Mouse (Mus musculus) limb, embryonic 11.5 days (tissue): ENCODE measurements around the gene Asf1b. TPM values are rescaled to one million over a fixed set of nuclear protein-coding genes. Genes with fewer than 3 reads are reported as not detected.
"Not testable (repeated sequence)": the region's sequence is repeated elsewhere in the genome, so short reads cannot be mapped to it uniquely, and the experiment has no call there.

ENCODE experiments used
- ATAC-seq: fragments of 200-750 bp; cut with Nextera tagmentation; 2 replicates; pipeline ENCODE4 v1.8.0; 2017; ENCODE audit warnings: low read depth; ENCODE audit not compliant: insufficient number of reproducible peaks, low FRiP score, low TSS enrichment
- DNase-seq: peaks from one replicate; pipeline ENCODE4 v3.0.0-alpha.2; 2015; ENCODE audit warnings: low spot score
- H3K27ac ChIP-seq: fragments of 300-500 bp; sonication (generic); replicated peaks from 2 replicates; pipeline ENCODE4 v1.5.1; 2014; ENCODE audit warnings: low read depth, mild to moderate bottlenecking, low read length
- H3K27me3 ChIP-seq: fragments of 300-500 bp; sonication (generic); 2 replicates; pipeline ENCODE4 v1.6.1; 2014; ENCODE audit warnings: mild to moderate bottlenecking, low read length, mixed read lengths; ENCODE audit not compliant: control insufficient read depth, insufficient read depth
- H3K36me3 ChIP-seq: fragments of 300-500 bp; sonication (generic); 2 replicates; pipeline ENCODE4 v1.6.1; 2014; ENCODE audit warnings: mild to moderate bottlenecking, low read length, moderate library complexity, mixed read lengths; ENCODE audit not compliant: control insufficient read depth, insufficient read depth
- H3K4me1 ChIP-seq: fragments of 300-500 bp; sonication (generic); 2 replicates; pipeline ENCODE4 v1.6.1; 2014; ENCODE audit warnings: low read length, mixed read lengths; ENCODE audit not compliant: control insufficient read depth, insufficient read depth
- H3K4me2 ChIP-seq: fragments of 300-500 bp; sonication (generic); 2 replicates; pipeline ENCODE4 v1.6.1; 2014; ENCODE audit warnings: low read depth, mild to moderate bottlenecking, moderate library complexity; ENCODE audit not compliant: severe bottlenecking
- H3K4me3 ChIP-seq: fragments of 300-500 bp; sonication (generic); 2 replicates; pipeline ENCODE4 v1.5.1; 2014; ENCODE audit warnings: low read depth, low read length
- H3K9ac ChIP-seq: fragments of 300-500 bp; sonication (generic); 2 replicates; pipeline ENCODE4 v1.6.1; 2014; ENCODE audit warnings: mild to moderate bottlenecking, low read length
- H3K9me3 ChIP-seq: fragments of 300-500 bp; sonication (generic); 2 replicates; pipeline ENCODE4 v1.6.1; 2016; ENCODE audit warnings: low read length; ENCODE audit not compliant: control insufficient read depth
- whole genome bisulfite sequencing: fragments of 180-500 bp; shearing (Covaris S2); extraction: QIAGEN DNeasy Blood & Tissue Kit; methylation state at CpG from one replicate; pipeline ENCODE4 v1.1.7; 2014; 5-methylcytosine and 5-hydroxymethylcytosine counted together
- polyA plus RNA-seq: library from polyadenylated mRNA; unstranded; fragments of >200 nt; fragmentation: Nextera tagmentation; extraction: Ambion mirVana; gene quantifications from 2 replicates; pipeline ENCODE4 v1.2.1, GENCODE M21; 2014

Gene Asf1b
- polyA plus RNA-seq, 1 experiment from 2014 or later, result 81.8 TPM

DNA sequence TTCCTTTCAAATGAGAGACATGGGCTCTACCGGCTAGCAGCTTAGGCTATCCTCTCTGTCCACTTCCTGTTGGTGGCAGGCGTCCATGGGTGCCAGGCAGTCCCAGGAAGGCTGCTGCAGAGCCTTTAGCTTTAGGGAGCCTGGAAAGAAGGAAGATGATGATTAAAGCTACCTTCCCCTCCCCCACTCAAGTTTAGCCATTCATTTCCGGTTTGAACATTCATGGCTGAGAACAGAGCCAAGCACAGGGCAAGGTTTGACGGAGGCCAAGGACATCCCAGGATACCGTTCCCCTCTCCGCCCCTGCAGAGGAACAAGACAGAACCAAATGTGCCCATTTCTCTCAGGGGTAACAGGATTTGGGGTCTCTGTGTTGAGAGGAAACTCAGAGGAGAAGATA lies 22.3 kb downstream of the Asf1b start:
- Histone ChIP-seq H3K36me3 (peaks cover 9% of the 10 kb centered on the region), H3K4me1 (peaks cover 18% of the 10 kb centered on the region), H3K9ac (peak overlapping the region; percentile 13; the same call in 1 of the 2 replicates), H3K9me3 (no peaks in the 10 kb centered on the region), H3K27ac (peak overlapping the region; percentile 33; the same call in 1 of the 2 replicates), H3K4me2 (0 out of 2 replicates have a peak overlapping the region, but pooled peaks have one; percentile 10), H3K27me3 (no peaks in the 10 kb centered on the region), H3K4me3 (no peak overlapping the region)
- WGBS, result 51% methylated on average over 6 of the region's 6 CpGs
- ATAC-seq (no peak), DNase-seq (no peak)

DNA sequence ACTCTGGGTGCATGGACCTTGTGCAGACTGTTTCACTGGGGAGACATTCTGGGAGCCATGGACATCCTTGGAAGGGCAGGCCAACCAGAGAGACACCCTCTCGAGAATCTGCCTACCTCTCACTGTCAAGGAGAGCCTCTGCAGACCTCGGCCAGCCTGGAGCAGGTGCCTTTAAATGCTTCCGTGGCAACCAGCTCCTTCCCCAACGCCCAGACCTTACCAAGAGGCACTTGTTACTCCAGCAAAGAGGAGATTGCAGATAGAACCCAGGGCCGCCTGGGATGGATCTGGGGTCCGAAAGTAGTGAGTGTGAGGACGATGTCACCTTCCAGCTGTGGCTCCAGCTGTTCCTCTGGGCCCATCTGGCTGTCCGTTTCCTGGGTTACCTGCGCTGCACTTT lies 22.9 kb downstream of the Asf1b start:
- no peaks in the 10 kb centered on the region for H3K9me3 ChIP-seq
- H3K27ac ChIP-seq, result no peak overlapping the region
- no peak for ATAC-seq
- WGBS, result 73% methylated on average over 9 of the region's 9 CpGs
- peaks cover 11% of the 10 kb centered on the region for H3K36me3 ChIP-seq
- H3K4me1 ChIP-seq, result peaks cover 18% of the 10 kb centered on the region
- no peak overlapping the region for H3K4me2 ChIP-seq
- no peak overlapping the region; the same call in 1 of the 2 replicates for H3K9ac ChIP-seq
- no peaks in the 10 kb centered on the region for H3K27me3 ChIP-seq
- no peak for DNase-seq
- no peak overlapping the region for H3K4me3 ChIP-seq

- no peak for ATAC-seq
- peaks cover 17% of the 10 kb centered on the region for H3K36me3 ChIP-seq
Measured at GRCm38 (mm10) chr8:83980250-83980649, 24.9 kb downstream of the Asf1b start.

DNA sequence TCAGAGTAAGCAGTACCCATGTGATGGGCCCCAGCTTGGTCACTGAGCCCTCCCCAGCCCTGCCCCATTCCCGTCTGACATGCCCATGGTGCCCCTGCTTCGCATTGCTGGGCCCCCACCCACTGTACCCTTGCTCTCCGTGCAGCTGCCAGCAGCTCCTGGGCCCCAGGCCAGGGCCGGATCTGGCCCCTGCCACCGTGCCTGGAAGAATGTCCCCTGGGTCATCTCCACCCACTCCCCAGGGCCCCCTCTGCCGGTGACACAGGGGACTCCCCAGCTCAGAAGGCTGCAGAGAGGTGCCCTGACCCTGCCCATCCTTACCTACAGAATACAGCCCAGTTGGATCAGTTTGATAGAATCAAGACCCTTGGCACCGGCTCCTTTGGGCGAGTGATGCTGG lies 25.5 kb downstream of the Asf1b start:
- Histone ChIP-seq H3K27ac (no peak overlapping the region), H3K36me3 (peaks cover 17% of the 10 kb centered on the region), H3K27me3 (no peaks in the 10 kb centered on the region), H3K4me1 (peaks cover 8% of the 10 kb centered on the region), H3K4me3 (no peak overlapping the region), H3K4me2 (no peak overlapping the region), H3K9ac (no peak overlapping the region), H3K9me3 (no peaks in the 10 kb centered on the region)
- 79% methylated on average over 8 of the region's 8 CpGs for WGBS
- no peak for DNase-seq
- ATAC-seq, result no peak

More at GRCm38 (mm10) chr8:83980250-83980649, 24.9 kb downstream of the Asf1b start:
- Histone ChIP-seq H3K9ac (no peak overlapping the region), H3K4me2 (no peak overlapping the region), H3K9me3 (no peaks in the 10 kb centered on the region), H3K27ac (no peak overlapping the region), H3K4me1 (peaks cover 8% of the 10 kb centered on the region), H3K27me3 (no peaks in the 10 kb centered on the region), H3K4me3 (no peak overlapping the region)
- WGBS, result 89% methylated on average over 1 of the region's 1 CpGs
- no peak for DNase-seq

GRCm38 (mm10) chr8:83981533-83981932 lies 26.2 kb downstream of the Asf1b start:
- no peak overlapping the region for H3K9ac ChIP-seq
- no peaks in the 10 kb centered on the region for H3K9me3 ChIP-seq
- ATAC-seq (no peak), DNase-seq (no peak)
- H3K4me1 ChIP-seq, result peaks cover 8% of the 10 kb centered on the region
- no peak overlapping the region for H3K4me3 ChIP-seq
- H3K4me2 ChIP-seq, result no peak overlapping the region
- no peak overlapping the region for H3K27ac ChIP-seq
- H3K27me3 ChIP-seq, result no peaks in the 10 kb centered on the region
- H3K36me3 ChIP-seq, result peaks cover 20% of the 10 kb centered on the region
- 97% methylated on average over 7 of the region's 7 CpGs for WGBS

GRCm38 (mm10) chr8:83982449-83982848 lies 27.1 kb downstream of the Asf1b start:
- ATAC-seq, result no peak
- no peak for DNase-seq
- no peak overlapping the region for H3K4me3 ChIP-seq
- WGBS, result 87% methylated on average over 4 of the region's 4 CpGs
- peaks cover 1% of the 10 kb centered on the region for H3K4me1 ChIP-seq
- H3K9me3 ChIP-seq, result no peaks in the 10 kb centered on the region
- no peak overlapping the region for H3K4me2 ChIP-seq
- H3K27me3 ChIP-seq, result no peaks in the 10 kb centered on the region
- H3K36me3 ChIP-seq, result peaks cover 27% of the 10 kb centered on the region
- no peak overlapping the region for H3K27ac ChIP-seq
- no peak overlapping the region for H3K9ac ChIP-seq

DNA sequence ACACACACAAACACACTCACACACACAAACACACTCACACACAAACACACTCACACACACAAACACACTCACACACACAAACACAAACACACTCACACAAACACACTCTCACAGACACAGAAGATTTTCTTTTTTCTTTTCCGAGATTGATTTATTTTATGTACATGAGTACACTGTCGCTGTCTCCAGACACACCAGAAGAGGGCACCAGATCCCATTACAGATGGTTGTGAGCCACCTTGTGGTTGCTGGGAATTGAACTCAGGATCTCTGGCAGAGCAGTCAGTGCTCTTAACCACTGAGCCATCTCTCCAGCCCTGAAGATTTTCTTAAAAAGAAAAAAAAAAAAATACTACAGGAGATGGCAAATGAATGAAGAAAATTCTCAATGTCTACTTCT lies 27.9 kb downstream of the Asf1b start:
- peaks cover 27% of the 10 kb centered on the region for H3K36me3 ChIP-seq
- H3K9ac ChIP-seq, ATAC-seq, H3K27me3 ChIP-seq, H3K4me2 ChIP-seq, H3K27ac ChIP-seq, H3K4me1 ChIP-seq, H3K9me3 ChIP-seq, H3K4me3 ChIP-seq, DNase-seq: not testable (repeated sequence)
- WGBS, result 99% methylated on average over 2 of the region's 2 CpGs

DNA sequence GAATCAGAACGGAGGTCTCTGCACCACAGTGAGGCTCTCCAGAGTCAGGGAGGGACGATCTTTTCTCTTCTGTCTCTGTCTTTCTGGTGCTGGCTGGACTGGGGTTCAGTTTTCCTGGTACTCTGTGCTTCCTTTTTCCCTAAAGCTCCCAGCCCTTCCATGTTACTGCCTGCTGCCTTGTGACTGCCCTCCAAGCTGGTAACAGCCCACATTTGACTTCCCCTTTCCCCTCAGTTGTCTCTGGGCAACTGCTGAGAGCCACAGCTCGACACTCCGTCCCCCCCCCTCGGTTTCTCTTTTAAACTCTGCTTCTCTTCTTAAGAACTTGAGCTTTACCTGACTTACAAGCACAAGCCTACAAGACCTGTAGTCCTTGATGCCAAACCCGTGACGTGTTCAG lies 33.9 kb downstream of the Asf1b start:
- WGBS, result 92% methylated on average over 7 of the region's 7 CpGs
- no peak overlapping the region for H3K9ac ChIP-seq
- no peak overlapping the region for H3K27ac ChIP-seq
- H3K4me2 ChIP-seq, result no peak overlapping the region
- ATAC-seq, result no peak
- peaks cover 30% of the 10 kb centered on the region for H3K36me3 ChIP-seq
- no peak overlapping the region for H3K4me3 ChIP-seq
- H3K27me3 ChIP-seq, result no peaks in the 10 kb centered on the region
- no peaks in the 10 kb centered on the region for H3K4me1 ChIP-seq
- H3K9me3 ChIP-seq, result no peaks in the 10 kb centered on the region
- DNase-seq, result no peak

- no peak overlapping the region for H3K4me3 ChIP-seq
- peaks cover 32% of the 10 kb centered on the region for H3K36me3 ChIP-seq
- no peaks in the 10 kb centered on the region for H3K9me3 ChIP-seq
- H3K9ac ChIP-seq, result no peak overlapping the region
- WGBS, result 92% methylated on average over 14 of the region's 14 CpGs
- H3K27ac ChIP-seq, result no peak overlapping the region
- H3K4me1 ChIP-seq, result no peaks in the 10 kb centered on the region
- no peaks in the 10 kb centered on the region for H3K27me3 ChIP-seq
- DNase-seq, result no peak
- H3K4me2 ChIP-seq, result no peak overlapping the region
- no peak for ATAC-seq
Measured at GRCm38 (mm10) chr8:83990170-83990569, 34.9 kb downstream of the Asf1b start.
